Mouse (Mus musculus) thymus, adult 18-20 months (tissue): Measurements from ENCODE around the gene Msi2.

Source experiments
- DNase-seq, 2 experiments: peaks; one replicate each; pipeline ENCODE4 v3.0.0; 2022; ENCODE audit warnings: mixed read lengths in 2 of 2

Gene Msi2

GRCm38 (mm10) chr11:88351722-88352473 is 366.4 kb downstream of the Msi2 start:
- no peak for DNase-seq

GRCm38 (mm10) chr11:88348690-88349089 is 369.6 kb downstream of the Msi2 start:
- DNase-seq: no peak

GRCm38 (mm10) chr11:88348056-88348455 is 370.3 kb downstream of the Msi2 start:
- no peak for DNase-seq

- DNase-seq: no peak
Observed at GRCm38 (mm10) chr11:88346066-88346465, 372.2 kb downstream of the Msi2 start.

GRCm38 (mm10) chr11:88337926-88338325 is 380.4 kb downstream of the Msi2 start:
- DNase-seq: no peak

- DNase-seq: no peak
Observed at GRCm38 (mm10) chr11:88334893-88335292, 383.4 kb downstream of the Msi2 start.

GRCm38 (mm10) chr11:88332309-88332934 is 385.9 kb downstream of the Msi2 start:
- DNase-seq: no peak

GRCm38 (mm10) chr11:88331722-88332121 is 386.6 kb downstream of the Msi2 start:
- no peak for DNase-seq

GRCm38 (mm10) chr11:88330799-88331198 is 387.5 kb downstream of the Msi2 start:
- DNase-seq: no peak

GRCm38 (mm10) chr11:88328813-88329595 is 389.3 kb downstream of the Msi2 start:
- DNase-seq: no peak

- no peak for DNase-seq
Observed at GRCm38 (mm10) chr11:88327016-88327415, 391.3 kb downstream of the Msi2 start.

- DNase-seq: no peak
Observed at GRCm38 (mm10) chr11:88318850-88319249, 399.5 kb downstream of the Msi2 start.

GRCm38 (mm10) chr11:88315393-88315792 is 402.9 kb downstream of the Msi2 start:
- DNase-seq: no peak

- no peak for DNase-seq
Observed at GRCm38 (mm10) chr11:88314471-88314870, 403.8 kb downstream of the Msi2 start.

GRCm38 (mm10) chr11:88313512-88313911 is 404.8 kb downstream of the Msi2 start:
- DNase-seq: no peak

- DNase-seq: no peak
Observed at GRCm38 (mm10) chr11:88311606-88312005, 406.7 kb downstream of the Msi2 start.

GRCm38 (mm10) chr11:88310773-88311172 is 407.5 kb downstream of the Msi2 start:
- DNase-seq: no peak

- no peak for DNase-seq
Observed at GRCm38 (mm10) chr11:88309059-88309700, 409.1 kb downstream of the Msi2 start.

GRCm38 (mm10) chr11:88307616-88308543 is 410.4 kb downstream of the Msi2 start:
- no peak for DNase-seq

- no peak for DNase-seq
Observed at GRCm38 (mm10) chr11:88305759-88306158, 412.6 kb downstream of the Msi2 start.

GRCm38 (mm10) chr11:88301619-88302018 is 416.7 kb downstream of the Msi2 start:
- DNase-seq: no peak

GRCm38 (mm10) chr11:88299345-88299744 is 419.0 kb downstream of the Msi2 start:
- DNase-seq: no peak
